Mouse (Mus musculus): ENCODE data around the gene Plxna4. TPM values are rescaled to one million over a fixed set of nuclear protein-coding genes. Genes with fewer than 3 reads are reported as not detected.

Plxna4 gene
- total and polyA plus RNA-seq, 3 experiments: not detected

- no peak for DNase-seq (ENCODE audit: extremely low read depth)
- Histone ChIP-seq H3K4me2 (ENCODE audit: insufficient read depth, low read depth, poor library complexity, severe bottlenecking) (no peak overlapping the region), H3K9me3 (replicated peaks; ENCODE audit: low read length) (no peaks in the 10 kb centered on the region), H3K9ac (ENCODE audit: insufficient read depth, low read depth) (no peak overlapping the region), H3K79me2 (replicated peaks; ENCODE audit: control insufficient read depth, extremely low read depth, insufficient read depth, poor library complexity, severe bottlenecking) (no peaks in the 10 kb centered on the region), H3K4me1 (ENCODE audit: control insufficient read depth in 1 of 2, insufficient read depth in 2 of 2) (no peaks in the 10 kb centered on the region), H3K27ac (ENCODE audit: insufficient read depth, low read depth) (no peak overlapping the region), H3K4me3 (replicated peaks in 1 of 3; ENCODE audit: low read depth in 2 of 3, low read length in 2 of 3, poor library complexity in 1 of 3) (no peak overlapping the region), H3K27me3 (replicated peaks) (peaks cover 62% of the 10 kb centered on the region), H3K36me3 (replicated peaks in 1 of 2; ENCODE audit: control insufficient read depth in 1 of 2, insufficient read depth in 1 of 2, low read length in 1 of 2) (no peaks in the 10 kb centered on the region)
- TF ChIP-seq ZMIZ1 (IDR thresholded peaks at IDR 0.05; ENCODE audit: low read depth, low read length) (no peak), USF2 (conservative IDR thresholded peaks at IDR 0.05; ENCODE audit: low read depth, low read length) (no peak), GABPA (IDR thresholded peaks at IDR 0.05; ENCODE audit: insufficient replicate concordance, low read depth, low read length) (no peak), ZNF384 (IDR thresholded peaks at IDR 0.05; ENCODE audit: low read depth, low read length) (no peak), ZC3H11A (IDR thresholded peaks at IDR 0.05; ENCODE audit: low read depth, low read length) (no peak), POLR2A (IDR thresholded peaks at IDR 0.05; ENCODE audit: low read depth, low read length) (no peak), MYC (IDR thresholded peaks at IDR 0.05; ENCODE audit: low read depth, low read length) (no peak), POLR2AphosphoS2 (IDR thresholded peaks at IDR 0.05; ENCODE audit: low read depth, low read length) (no peak), UBTF (IDR thresholded peaks at IDR 0.05; ENCODE audit: low read depth, low read length) (no peak), CTCF (conservative IDR thresholded peaks at IDR 0.05 in 1 of 2, IDR thresholded peaks at IDR 0.05 in 1 of 2; ENCODE audit: low read depth in 2 of 2, low read length in 2 of 2) (no peak), TCF12 (IDR thresholded peaks at IDR 0.05; ENCODE audit: low read depth, low read length) (no peak), CHD1 (IDR thresholded peaks at IDR 0.05; ENCODE audit: low read depth, low read length) (no peak), KAT2A (IDR thresholded peaks at IDR 0.05; ENCODE audit: insufficient replicate concordance, low read length) (no peak), RAD21 (IDR thresholded peaks at IDR 0.05; ENCODE audit: low read depth, low read length) (no peak), ETS1 (conservative IDR thresholded peaks at IDR 0.05; ENCODE audit: low read depth, low read length) (no peak), PAX5 (IDR thresholded peaks at IDR 0.05; ENCODE audit: low read length) (no peak), BHLHE40 (IDR thresholded peaks at IDR 0.05; ENCODE audit: low read depth, low read length) (no peak), JUN (IDR thresholded peaks at IDR 0.05; ENCODE audit: insufficient read depth, low read depth, low read length) (no peak)
- in situ Hi-C loops (cut with MboI; ENCODE audit: low pct_ligation_motif_present, low pct_unique_long_range_greater_than_20kb, low sequenced_read_pairs): no loop called here
- dilution Hi-C loops (cut with MboI; ENCODE audit: extremely low pct_ligation_motif_present, extremely low pct_unique_long_range_greater_than_20kb, low sequenced_read_pairs): no loop called here
Measured at GRCm38 (mm10) chr6:32606787-32607186, 18.8 kb upstream of the Plxna4 start.

- no peak overlapping the region for H3K27ac ChIP-seq (ENCODE audit: insufficient read depth, low read depth)
- H3K79me2 ChIP-seq (replicated peaks; ENCODE audit: control insufficient read depth, extremely low read depth, insufficient read depth, poor library complexity, severe bottlenecking): no peaks in the 10 kb centered on the region
- H3K4me1 ChIP-seq (ENCODE audit: control insufficient read depth in 1 of 2, insufficient read depth in 2 of 2): no peaks in the 10 kb centered on the region
- no peak overlapping the region for H3K4me3 ChIP-seq (replicated peaks in 1 of 3; ENCODE audit: low read depth in 2 of 3, low read length in 2 of 3, poor library complexity in 1 of 3)
- DNase-seq (ENCODE audit: extremely low read depth): no peak
- no peaks in the 10 kb centered on the region for H3K9me3 ChIP-seq (replicated peaks; ENCODE audit: low read length)
- H3K9ac ChIP-seq (ENCODE audit: insufficient read depth, low read depth): no peak overlapping the region
- TF ChIP-seq NELFE (IDR thresholded peaks at IDR 0.05; ENCODE audit: low read depth, low read length) (no peak), CTCF (conservative IDR thresholded peaks at IDR 0.05 in 1 of 2, IDR thresholded peaks at IDR 0.05 in 1 of 2; ENCODE audit: low read depth in 2 of 2, low read length in 2 of 2) (no peak), USF2 (conservative IDR thresholded peaks at IDR 0.05; ENCODE audit: low read depth, low read length) (no peak), RAD21 (IDR thresholded peaks at IDR 0.05; ENCODE audit: low read depth, low read length) (no peak), UBTF (IDR thresholded peaks at IDR 0.05; ENCODE audit: low read depth, low read length) (no peak), TCF12 (IDR thresholded peaks at IDR 0.05; ENCODE audit: low read depth, low read length) (no peak), ELF1 (IDR thresholded peaks at IDR 0.05; ENCODE audit: low read depth, low read length) (no peak), MEF2A (IDR thresholded peaks at IDR 0.05; ENCODE audit: borderline replicate concordance, low read depth, low read length) (no peak), JUND (conservative IDR thresholded peaks at IDR 0.05; ENCODE audit: low read depth, low read length) (no peak), ZNF384 (IDR thresholded peaks at IDR 0.05; ENCODE audit: low read depth, low read length) (no peak)
- dilution Hi-C loops (cut with MboI; ENCODE audit: extremely low pct_ligation_motif_present, extremely low pct_unique_long_range_greater_than_20kb, low sequenced_read_pairs): no loop called here
- H3K4me2 ChIP-seq (ENCODE audit: insufficient read depth, low read depth, poor library complexity, severe bottlenecking): no peak overlapping the region
- no peaks in the 10 kb centered on the region for H3K36me3 ChIP-seq (replicated peaks in 1 of 2; ENCODE audit: control insufficient read depth in 1 of 2, insufficient read depth in 1 of 2, low read length in 1 of 2)
- H3K27me3 ChIP-seq (replicated peaks): peaks cover 71% of the 10 kb centered on the region
- in situ Hi-C loops (cut with MboI; ENCODE audit: low pct_ligation_motif_present, low pct_unique_long_range_greater_than_20kb, low sequenced_read_pairs): no loop called here
Measured at GRCm38 (mm10) chr6:32605581-32605980, 17.6 kb upstream of the Plxna4 start.
